Mouse (Mus musculus) heart, embryonic 10.5 days (tissue): Measurements from ENCODE around the gene Slc8a1. TPM values are rescaled to one million over a fixed set of nuclear protein-coding genes. Genes with fewer than 3 reads are reported as not detected.

ENCODE experiments used
- DNase-seq: peaks from one replicate; pipeline ENCODE4 v3.0.0-alpha.2; 2017; ENCODE audit warnings: low spot score
- H3K27ac ChIP-seq: fragments of 300-500 bp; sonication (generic); 2 replicates; pipeline ENCODE4 v1.5.1; 2016; ENCODE audit warnings: mild to moderate bottlenecking
- H3K27me3 ChIP-seq: fragments of 300-500 bp; sonication (generic); 2 replicates; pipeline ENCODE4 v1.6.1; 2016; ENCODE audit warnings: mild to moderate bottlenecking; ENCODE audit not compliant: poor library complexity, insufficient read depth, severe bottlenecking
- H3K36me3 ChIP-seq: fragments of 300-500 bp; sonication (generic); 2 replicates; pipeline ENCODE4 v1.6.1; 2016; ENCODE audit warnings: mild to moderate bottlenecking, moderate library complexity
- H3K4me1 ChIP-seq: fragments of 300-500 bp; sonication (generic); 2 replicates; pipeline ENCODE4 v1.6.1; 2016; ENCODE audit warnings: mild to moderate bottlenecking
- H3K4me3 ChIP-seq: fragments of 300-500 bp; sonication (generic); 2 replicates; pipeline ENCODE4 v1.5.1; 2016; ENCODE audit warnings: mild to moderate bottlenecking, moderate library complexity
- H3K9me3 ChIP-seq: fragments of 300-500 bp; sonication (generic); 2 replicates; pipeline ENCODE4 v1.6.1; 2016; ENCODE audit warnings: mild to moderate bottlenecking, moderate library complexity
- WGBS: fragments of 180-500 bp; shearing (Covaris S2); methylation state at CpG from one replicate; pipeline ENCODE4 v1.1.7; 2016; 5-methylcytosine and 5-hydroxymethylcytosine counted together
- polyA plus RNA-seq: library from polyadenylated mRNA; unstranded; fragments of >200 nt; fragmentation: Nextera tagmentation; extraction: Ambion mirVana; gene quantifications from 2 replicates; pipeline ENCODE4 v1.2.1, GENCODE M21; 2016

Slc8a1 gene
- polyA plus RNA-seq, 1 experiment from 2014 or later = 58.1 TPM

- H3K9me3 ChIP-seq = no peaks in the 10 kb centered on the region
- no peaks in the 10 kb centered on the region for H3K36me3 ChIP-seq
- no peak overlapping the region for H3K4me3 ChIP-seq
- no peaks in the 10 kb centered on the region for H3K27me3 ChIP-seq
- WGBS = 68% methylated on average over 4 of the region's 4 CpGs
- peaks cover 14% of the 10 kb centered on the region for H3K4me1 ChIP-seq
- DNase-seq = no peak
- H3K27ac ChIP-seq = no peak overlapping the region
Measured at GRCm38 (mm10) chr17:81479807-81480206, 258.4 kb downstream of the Slc8a1 start.

DNA sequence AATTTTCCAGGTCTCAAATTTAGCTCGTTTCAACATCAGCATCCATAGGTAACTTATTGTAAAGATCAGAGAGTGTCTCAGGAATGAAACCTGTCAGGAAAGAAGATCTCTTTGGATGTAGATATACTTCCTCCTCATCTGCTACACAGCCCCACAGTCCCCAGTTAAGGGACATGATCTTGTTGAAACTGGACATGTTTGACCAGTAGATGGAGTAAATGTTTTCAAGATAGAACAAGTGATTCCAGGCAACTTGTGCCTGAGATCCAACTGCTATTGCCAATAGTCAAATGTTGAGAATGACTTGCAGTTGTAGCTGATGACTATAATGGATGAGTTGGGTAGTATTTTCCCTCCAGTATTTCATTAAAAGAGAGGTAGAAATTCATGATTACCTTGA lies 260.8 kb downstream of the Slc8a1 start:
- no peaks in the 10 kb centered on the region for H3K36me3 ChIP-seq
- H3K9me3 ChIP-seq = no peaks in the 10 kb centered on the region
- 80% methylated on average over 1 of the region's 1 CpGs for WGBS
- no peak overlapping the region for H3K4me3 ChIP-seq
- peaks cover 8% of the 10 kb centered on the region for H3K4me1 ChIP-seq
- no peak for DNase-seq
- no peak overlapping the region for H3K27ac ChIP-seq
- no peaks in the 10 kb centered on the region for H3K27me3 ChIP-seq

DNA sequence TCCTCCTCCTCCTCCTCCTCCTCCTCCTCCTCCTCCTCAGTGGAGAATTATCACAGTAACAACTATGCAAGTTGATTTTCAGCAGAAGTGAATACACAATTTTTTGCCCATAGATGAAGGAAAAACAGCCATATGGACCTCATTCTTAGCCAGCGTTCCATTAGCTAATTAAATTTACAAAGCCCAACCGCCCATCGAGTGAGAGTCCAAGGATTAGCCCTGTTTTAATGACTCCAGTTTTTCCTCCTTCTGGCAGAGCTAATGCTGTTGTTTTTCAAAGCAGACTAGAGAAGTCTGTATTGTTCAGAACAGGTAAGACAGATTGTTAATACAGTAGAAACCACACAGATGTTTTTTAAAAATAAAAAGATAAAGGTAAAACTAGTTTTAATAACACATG lies 264.8 kb downstream of the Slc8a1 start:
- DNase-seq = no peak
- WGBS = 84% methylated on average over 3 of the region's 3 CpGs

GRCm38 (mm10) chr17:81468941-81469340 lies 269.2 kb downstream of the Slc8a1 start:
- H3K36me3 ChIP-seq = no peaks in the 10 kb centered on the region
- H3K27ac ChIP-seq = no peak overlapping the region
- no peaks in the 10 kb centered on the region for H3K27me3 ChIP-seq
- no peak overlapping the region for H3K4me3 ChIP-seq
- WGBS = 52% methylated on average over 5 of the region's 5 CpGs
- no peak for DNase-seq
- 0 out of 2 replicates have a peak, but pooled peaks cover 3% of the 10 kb centered on the region for H3K4me1 ChIP-seq
- H3K9me3 ChIP-seq = no peaks in the 10 kb centered on the region

More for the DNA sequence above, 264.8 kb downstream of the Slc8a1 start:
- 0 out of 2 replicates have a peak, but pooled peaks cover 3% of the 10 kb centered on the region for H3K4me1 ChIP-seq
- H3K27ac ChIP-seq = no peak overlapping the region
- H3K27me3 ChIP-seq = no peaks in the 10 kb centered on the region
- no peaks in the 10 kb centered on the region for H3K9me3 ChIP-seq
- no peak overlapping the region for H3K4me3 ChIP-seq
- H3K36me3 ChIP-seq = no peaks in the 10 kb centered on the region

DNA sequence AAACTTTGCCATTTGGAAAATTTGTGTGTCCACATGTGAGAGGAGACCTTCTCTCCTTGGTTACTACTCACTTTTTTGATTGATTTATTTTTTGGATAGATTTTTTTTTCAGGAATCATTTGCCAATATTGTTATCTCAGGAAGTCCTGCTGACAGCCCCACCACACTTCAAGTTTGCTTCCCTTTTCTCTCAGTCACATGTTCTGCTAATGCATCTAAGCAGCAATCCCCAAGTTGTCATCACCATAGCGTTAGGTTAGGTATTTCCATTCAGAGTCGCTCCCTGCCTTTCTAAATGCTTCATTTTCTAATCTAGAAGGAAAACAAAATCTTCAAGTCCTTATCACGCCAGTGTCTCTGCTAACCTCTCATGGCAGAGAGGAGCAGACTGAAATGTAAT lies 278.8 kb downstream of the Slc8a1 start:
- no peak for DNase-seq
- H3K4me3 ChIP-seq = no peak overlapping the region
- no peaks in the 10 kb centered on the region for H3K9me3 ChIP-seq
- H3K27me3 ChIP-seq = no peaks in the 10 kb centered on the region
- H3K4me1 ChIP-seq = peaks cover 6% of the 10 kb centered on the region; the same call in 1 of the 2 replicates
- no peak overlapping the region for H3K27ac ChIP-seq
- no peaks in the 10 kb centered on the region for H3K36me3 ChIP-seq
- WGBS = 42% methylated on average over 3 of the region's 3 CpGs

- 73% methylated on average over 7 of the region's 7 CpGs for WGBS
- Histone ChIP-seq H3K27me3 (no peaks in the 10 kb centered on the region), H3K9me3 (no peaks in the 10 kb centered on the region), H3K4me3 (no peak overlapping the region), H3K27ac (no peak overlapping the region), H3K4me1 (peaks cover 6% of the 10 kb centered on the region; the same call in 1 of the 2 replicates), H3K36me3 (no peaks in the 10 kb centered on the region)
- no peak for DNase-seq
Measured at GRCm38 (mm10) chr17:81455977-81456376, 282.2 kb downstream of the Slc8a1 start.

- peaks cover 6% of the 10 kb centered on the region; the same call in 1 of the 2 replicates for H3K4me1 ChIP-seq
Measured at GRCm38 (mm10) chr17:81455269-81455668, 282.9 kb downstream of the Slc8a1 start.

GRCm38 (mm10) chr17:81441463-81441862 lies 296.7 kb downstream of the Slc8a1 start, which contains the start of gene Gm11096:
Gene Gm11096, plus strand, starts transcription at chr17:81441763.
- H3K4me1 ChIP-seq = no peaks in the 10 kb centered on the region
- H3K9me3 ChIP-seq = no peaks in the 10 kb centered on the region
- no peak within 1 kb of the TSS for H3K27ac ChIP-seq
- H3K4me3 ChIP-seq = no peak within 1 kb of the TSS
- peaks cover 38% of the 10 kb centered on the region for H3K36me3 ChIP-seq
- no peak for DNase-seq
- H3K27me3 ChIP-seq = no peaks in the 10 kb centered on the region

More at GRCm38 (mm10) chr17:81455269-81455668, 282.9 kb downstream of the Slc8a1 start:
- no peaks in the 10 kb centered on the region for H3K36me3 ChIP-seq
- DNase-seq = no peak
- WGBS = 59% methylated on average over 3 of the region's 3 CpGs
- no peak overlapping the region for H3K27ac ChIP-seq
- no peak overlapping the region for H3K4me3 ChIP-seq
- H3K9me3 ChIP-seq = no peaks in the 10 kb centered on the region
- no peaks in the 10 kb centered on the region for H3K27me3 ChIP-seq

DNA sequence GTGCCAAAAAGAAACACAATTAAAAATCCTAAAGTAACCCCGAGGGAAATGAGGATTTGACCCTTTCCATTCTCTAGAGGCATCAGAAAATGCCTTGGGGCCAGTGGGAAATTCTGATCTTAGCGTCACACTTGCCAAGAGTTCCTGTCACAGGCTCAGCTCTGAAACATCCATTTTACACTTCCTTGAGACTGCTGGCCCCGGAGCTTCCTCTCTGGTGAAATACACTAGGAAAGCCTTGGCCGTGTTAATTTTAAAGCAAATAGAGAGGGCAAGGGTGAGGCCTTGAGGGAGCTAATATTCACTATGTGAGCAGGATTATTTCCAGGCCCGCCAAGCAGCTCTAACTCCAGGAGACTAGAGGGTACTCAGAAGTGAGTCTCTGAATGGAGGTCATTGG lies 305.0 kb downstream of the Slc8a1 start:
- 66% methylated on average over 5 of the region's 5 CpGs for WGBS
- Histone ChIP-seq H3K36me3 (peaks cover 61% of the 10 kb centered on the region), H3K27me3 (no peaks in the 10 kb centered on the region), H3K4me3 (no peak overlapping the region), H3K4me1 (no peaks in the 10 kb centered on the region), H3K27ac (no peak overlapping the region), H3K9me3 (no peaks in the 10 kb centered on the region)
- DNase-seq = no peak

- 81% methylated on average over 2 of the region's 2 CpGs for WGBS
- no peaks in the 10 kb centered on the region for H3K4me1 ChIP-seq
- H3K4me3 ChIP-seq = no peak overlapping the region
- no peak for DNase-seq
- H3K9me3 ChIP-seq = no peaks in the 10 kb centered on the region
- no peak overlapping the region for H3K27ac ChIP-seq
- peaks cover 62% of the 10 kb centered on the region for H3K36me3 ChIP-seq
- no peaks in the 10 kb centered on the region for H3K27me3 ChIP-seq
Measured at GRCm38 (mm10) chr17:81432733-81433132, 305.4 kb downstream of the Slc8a1 start.

DNA sequence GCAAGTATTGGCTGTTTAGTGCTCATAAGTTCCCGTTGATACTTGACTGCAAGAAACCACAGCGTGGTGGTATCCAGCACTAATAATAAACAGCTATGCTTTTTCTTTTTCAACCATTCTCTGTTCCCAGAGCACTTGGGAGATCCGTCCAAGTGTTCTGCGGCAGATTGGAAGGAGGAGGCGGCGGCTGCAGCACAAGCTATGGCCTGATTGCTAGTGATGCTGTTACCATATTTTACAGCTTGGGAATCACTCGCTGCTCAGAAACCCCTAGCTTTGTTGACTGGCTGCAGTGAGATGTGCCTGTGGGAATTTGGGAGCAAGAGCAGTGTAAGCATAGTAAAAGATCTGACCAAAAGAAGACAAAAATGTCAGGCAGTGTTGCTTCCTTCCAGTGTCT lies 310.9 kb downstream of the Slc8a1 start:
- 86% methylated on average over 7 of the region's 7 CpGs for WGBS
- Histone ChIP-seq H3K27ac (no peak overlapping the region), H3K27me3 (no peaks in the 10 kb centered on the region), H3K4me1 (no peaks in the 10 kb centered on the region; the same call in 1 of the 2 replicates), H3K4me3 (no peak overlapping the region), H3K36me3 (peaks cover 61% of the 10 kb centered on the region), H3K9me3 (no peaks in the 10 kb centered on the region)
- DNase-seq = no peak

GRCm38 (mm10) chr17:81424256-81424912 lies 313.8 kb downstream of the Slc8a1 start:
- Histone ChIP-seq H3K4me3 (no peak overlapping the region), H3K9me3 (no peaks in the 10 kb centered on the region), H3K36me3 (peaks cover 62% of the 10 kb centered on the region), H3K27ac (no peak overlapping the region), H3K4me1 (peaks cover 3% of the 10 kb centered on the region; the same call in 1 of the 2 replicates), H3K27me3 (no peaks in the 10 kb centered on the region)
- no peak for DNase-seq
- WGBS = 71% methylated on average over 10 of the region's 10 CpGs

GRCm38 (mm10) chr17:81419802-81420459 lies 318.2 kb downstream of the Slc8a1 start:
- Histone ChIP-seq H3K36me3 (peaks cover 48% of the 10 kb centered on the region; the same call in 1 of the 2 replicates), H3K27me3 (no peaks in the 10 kb centered on the region), H3K4me1 (peaks cover 3% of the 10 kb centered on the region; the same call in 1 of the 2 replicates), H3K9me3 (no peaks in the 10 kb centered on the region), H3K4me3 (no peak overlapping the region), H3K27ac (no peak overlapping the region)
- DNase-seq = no peak
- 71% methylated on average over 10 of the region's 10 CpGs for WGBS
